Mouse (Mus musculus) splenic B cell, adult 2 months (primary cell): ENCODE measurements at regions not wholly inside any gene's neighbourhood (a gene's known extent, or its start where the extent isn't known, plus 50 kb on each side); places are given as distances from the start of the nearest gene placed in this dataset.
A peak's percentile ranks its signal among the peaks of the same experiment; 100 is the strongest.

ENCODE experiments used
- DNase-seq: peaks from one replicate; pipeline ENCODE4 v3.0.0-alpha.2; 2011; ENCODE audit warnings: low read depth, low spot score
- H3K27me3 ChIP-seq: 2 replicates; pipeline ENCODE4 v1.6.1; 2012; ENCODE audit warnings: mild to moderate bottlenecking, low read length, moderate library complexity, mixed read lengths; ENCODE audit not compliant: control insufficient read depth, poor library complexity, insufficient read depth, severe bottlenecking
- H3K36me3 ChIP-seq: 2 replicates; pipeline ENCODE4 v1.6.1; 2012; ENCODE audit warnings: mild to moderate bottlenecking, low read length, moderate library complexity, mixed read lengths; ENCODE audit not compliant: control insufficient read depth, poor library complexity, insufficient read depth, severe bottlenecking

GRCm38 (mm10) chr6:51025411-51025810, 371.2 kb upstream of the Npvf start:
- peak; percentile 66 for DNase-seq
- H3K36me3 ChIP-seq = no peaks in the 10 kb centered on the region
- no peaks in the 10 kb centered on the region for H3K27me3 ChIP-seq

DNA sequence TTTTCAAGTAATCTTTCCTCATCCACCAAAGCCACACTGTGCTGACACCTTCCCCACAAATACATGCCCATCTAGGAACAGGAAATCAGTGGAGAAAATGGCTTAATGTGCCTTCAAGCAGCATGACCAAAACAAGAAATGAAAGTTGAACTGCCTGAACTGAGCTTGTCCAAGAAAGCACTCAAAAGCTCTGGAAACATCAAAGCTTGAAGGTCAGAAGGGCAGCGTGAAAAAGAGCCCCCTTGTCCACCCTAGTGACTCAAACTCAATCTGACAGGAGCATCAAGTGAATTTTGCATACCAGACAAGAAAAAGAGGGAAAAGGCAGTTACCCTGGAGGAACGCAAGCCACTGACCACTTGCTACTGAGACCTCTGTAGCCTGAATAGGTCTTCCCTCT, 373.1 kb upstream of the Npvf start:
- H3K27me3 ChIP-seq = no peaks in the 10 kb centered on the region

DNA sequence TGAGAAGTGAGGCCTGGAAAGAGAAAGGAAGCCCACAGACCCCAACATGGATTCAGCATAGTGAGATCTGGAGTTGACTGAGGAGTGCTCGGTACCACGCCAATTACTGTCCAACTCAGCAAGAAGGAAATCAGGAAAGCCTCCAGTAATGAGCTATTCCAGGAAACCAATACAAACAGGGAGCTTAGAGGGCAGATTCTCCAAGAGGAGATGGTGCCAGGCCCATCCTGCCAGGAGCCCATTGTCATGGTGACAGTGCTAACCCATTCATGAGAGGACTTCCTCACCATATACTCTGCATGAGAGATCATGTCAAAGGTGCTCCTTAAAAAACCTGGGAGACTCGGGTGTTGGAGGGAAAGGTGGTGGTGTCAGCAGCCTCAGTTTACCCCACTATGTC, 375.3 kb upstream of the Npvf start:
- Histone ChIP-seq H3K36me3 (no peaks in the 10 kb centered on the region), H3K27me3 (no peaks in the 10 kb centered on the region)
- DNase-seq = no peak

More for the DNA sequence above, 373.1 kb upstream of the Npvf start:
- no peak for DNase-seq
- no peaks in the 10 kb centered on the region for H3K36me3 ChIP-seq

DNA sequence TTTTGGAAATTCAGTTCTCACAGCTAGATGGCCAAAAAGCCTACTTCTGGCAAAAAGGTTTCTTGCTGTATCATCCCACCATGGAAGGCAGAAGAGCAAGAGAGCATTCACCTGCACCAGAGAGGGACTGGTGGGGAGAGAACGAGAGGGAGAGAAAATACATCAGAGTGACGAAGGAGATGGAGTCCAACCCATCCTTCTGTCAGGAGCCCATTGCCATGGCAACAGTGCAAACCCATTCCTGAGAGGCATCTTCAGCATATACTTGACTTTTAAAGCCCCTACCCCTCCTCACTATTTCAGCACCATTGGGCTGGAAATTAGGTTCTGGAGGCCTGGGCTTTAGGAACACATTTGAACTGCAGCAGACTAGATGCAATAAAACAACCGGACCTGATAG, 375.7 kb upstream of the Npvf start:
- Histone ChIP-seq H3K27me3 (no peaks in the 10 kb centered on the region), H3K36me3 (no peaks in the 10 kb centered on the region)
- no peak for DNase-seq

GRCm38 (mm10) chr6:51033835-51034234, 379.6 kb upstream of the Npvf start:
- DNase-seq = no peak
- no peaks in the 10 kb centered on the region for H3K27me3 ChIP-seq
- H3K36me3 ChIP-seq = no peaks in the 10 kb centered on the region

- Histone ChIP-seq H3K27me3 (no peaks in the 10 kb centered on the region), H3K36me3 (no peaks in the 10 kb centered on the region)
- DNase-seq = no peak
These were observed 381.8 kb upstream of the Npvf start for GRCm38 (mm10) chr6:51036074-51036473.

DNA sequence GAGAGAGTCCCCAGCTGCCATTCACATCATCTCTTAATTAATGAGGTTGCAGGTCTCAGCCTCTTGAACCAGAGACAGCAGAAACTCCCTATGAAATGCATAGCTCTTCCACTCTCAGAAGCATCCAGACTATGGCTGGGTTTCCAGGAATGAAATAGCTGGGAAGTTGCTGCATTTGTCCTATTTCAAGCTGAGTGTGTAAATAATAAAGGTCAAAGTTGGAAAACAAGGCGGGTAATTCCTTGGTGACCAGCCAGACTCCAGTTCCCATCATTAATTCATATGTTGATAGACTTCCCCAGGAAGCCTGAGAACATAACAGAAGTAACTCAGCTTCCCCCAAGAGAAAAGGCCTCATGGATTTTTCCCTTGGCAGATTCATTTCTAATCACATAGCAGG, 382.3 kb upstream of the Npvf start:
- H3K27me3 ChIP-seq = no peaks in the 10 kb centered on the region
- H3K36me3 ChIP-seq = no peaks in the 10 kb centered on the region
- no peak for DNase-seq

DNA sequence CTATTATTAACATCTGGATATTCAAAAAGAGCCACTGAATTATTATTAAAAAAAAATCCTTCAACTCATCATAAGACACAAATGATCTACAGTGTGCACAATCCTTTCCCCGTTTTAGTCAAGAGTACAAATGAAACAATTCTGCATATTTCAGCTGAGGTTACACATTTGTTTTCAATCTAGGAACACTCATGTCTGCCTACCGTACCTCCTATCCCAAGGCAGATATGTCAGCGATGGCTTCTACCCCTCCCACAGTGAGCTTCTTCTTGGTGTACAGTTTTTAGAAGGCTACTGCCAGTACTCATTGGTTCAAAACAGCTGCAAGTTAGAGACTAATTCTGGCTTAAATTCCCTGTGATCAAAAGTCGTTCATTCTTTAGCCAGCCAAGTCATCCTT, 382.7 kb upstream of the Npvf start:
- DNase-seq = no peak
- H3K36me3 ChIP-seq = no peaks in the 10 kb centered on the region
- no peaks in the 10 kb centered on the region for H3K27me3 ChIP-seq

DNA sequence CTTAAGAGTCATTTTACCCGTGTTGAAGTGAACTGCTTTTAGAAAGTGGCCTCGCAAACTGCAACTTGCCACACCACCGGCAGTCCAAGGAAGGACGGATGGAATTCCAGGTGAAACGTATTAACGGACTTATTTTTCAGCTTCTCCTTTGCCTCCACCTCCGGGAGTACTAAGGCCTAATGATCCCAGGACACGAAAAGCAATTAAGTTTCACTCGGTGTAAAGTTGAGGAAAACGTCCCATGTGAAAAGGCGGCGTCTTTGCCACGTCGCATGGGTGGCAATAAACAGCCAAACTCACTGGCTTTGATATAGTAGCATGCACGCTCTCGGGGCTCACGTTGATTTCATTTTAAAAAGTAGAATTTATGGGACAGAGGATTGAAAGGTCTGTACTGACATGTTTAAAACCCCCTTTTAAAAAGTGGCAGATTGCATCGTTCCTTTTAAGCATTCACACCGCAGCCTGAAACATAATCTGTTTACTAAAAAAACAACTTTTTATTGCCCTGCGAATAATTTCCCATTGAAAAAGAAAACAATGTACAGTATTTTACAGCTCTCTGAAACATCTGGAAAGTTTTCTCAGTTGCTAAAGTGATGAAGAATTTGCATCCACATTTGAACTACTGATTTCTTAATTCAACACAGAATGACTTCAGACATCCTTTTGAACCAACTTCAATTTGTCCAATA, 385.4 kb upstream of the Npvf start:
- H3K36me3 ChIP-seq = no peaks in the 10 kb centered on the region
- no peak for DNase-seq
- no peaks in the 10 kb centered on the region for H3K27me3 ChIP-seq

- DNase-seq = no peak
- H3K36me3 ChIP-seq = no peaks in the 10 kb centered on the region
- no peaks in the 10 kb centered on the region for H3K27me3 ChIP-seq
These were observed 388.5 kb upstream of the Nfe2l3 start for GRCm38 (mm10) chr6:51043970-51044369.

GRCm38 (mm10) chr6:51044873-51045272, 387.6 kb upstream of the Nfe2l3 start:
- Histone ChIP-seq H3K27me3 (no peaks in the 10 kb centered on the region), H3K36me3 (no peaks in the 10 kb centered on the region)
- no peak for DNase-seq

GRCm38 (mm10) chr6:51052451-51052921, 380.0 kb upstream of the Nfe2l3 start:
- Histone ChIP-seq H3K27me3 (no peaks in the 10 kb centered on the region), H3K36me3 (no peaks in the 10 kb centered on the region)
- DNase-seq = no peak

- Histone ChIP-seq H3K27me3 (no peaks in the 10 kb centered on the region), H3K36me3 (no peaks in the 10 kb centered on the region)
- DNase-seq = no peak
These were observed 375.2 kb upstream of the Nfe2l3 start for GRCm38 (mm10) chr6:51057229-51057628.

- DNase-seq = peak; percentile 12
These were observed 372.3 kb upstream of the Nfe2l3 start for GRCm38 (mm10) chr6:51059923-51060847.

DNA sequence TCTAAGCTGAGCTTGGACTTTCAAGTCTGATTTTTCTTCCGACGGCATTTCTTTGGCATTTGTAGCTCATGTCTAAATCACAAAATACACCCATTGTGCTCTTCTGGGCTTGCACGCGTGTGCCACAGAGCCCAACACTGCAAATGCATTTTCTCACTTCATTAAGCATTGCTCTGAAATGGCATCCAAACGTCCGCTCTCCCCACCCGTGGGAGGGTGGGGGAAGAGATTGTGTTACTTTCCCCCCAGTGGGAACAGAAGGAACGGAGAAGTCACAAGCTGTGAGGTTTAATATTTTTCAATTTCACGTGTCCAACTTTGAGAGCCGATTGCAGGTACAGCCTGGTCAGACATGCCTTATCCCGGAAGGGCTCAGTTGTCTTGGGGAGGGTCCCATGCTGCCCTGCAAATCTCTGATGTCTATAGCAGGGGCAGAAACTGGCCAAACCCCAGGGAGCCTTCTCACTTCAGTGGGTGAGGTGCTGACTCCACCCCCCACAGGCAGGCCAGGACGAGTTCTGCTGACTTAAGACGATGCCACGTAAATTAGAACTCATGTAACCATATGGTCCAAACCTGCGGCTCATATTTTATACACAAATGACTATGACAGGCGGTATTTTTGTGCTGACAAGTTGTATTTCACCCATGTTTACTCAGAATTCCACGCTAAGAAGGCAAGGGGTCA, 371.5 kb upstream of the Nfe2l3 start:
- Histone ChIP-seq H3K36me3 (no peaks in the 10 kb centered on the region), H3K27me3 (no peaks in the 10 kb centered on the region)
- no peak for DNase-seq

More at GRCm38 (mm10) chr6:51059923-51060847, 372.3 kb upstream of the Nfe2l3 start:
- Histone ChIP-seq H3K36me3 (no peaks in the 10 kb centered on the region), H3K27me3 (no peaks in the 10 kb centered on the region)
